Mouse (Mus musculus) liver, embryonic 12.5 days (tissue): ENCODE measurements around the gene Abr. TPM values are rescaled to one million over a fixed set of nuclear protein-coding genes. Genes with fewer than 3 reads are reported as not detected.
A peak's percentile ranks its signal among the peaks of the same experiment; 100 is the strongest.

Experiments
- ATAC-seq: fragments of 200-750 bp; cut with Nextera tagmentation; 2 replicates; pipeline ENCODE4 v1.8.0; 2017; ENCODE audit warnings: moderate number of reproducible peaks, mild to moderate bottlenecking, moderate library complexity
- H3K27ac ChIP-seq: fragments of 300-500 bp; sonication (generic); 2 replicates; pipeline ENCODE4 v1.5.1; 2016; ENCODE audit warnings: mild to moderate bottlenecking
- H3K27me3 ChIP-seq: fragments of 300-500 bp; sonication (generic); replicated peaks from 2 replicates; pipeline ENCODE4 v1.6.1; 2016; ENCODE audit warnings: mild to moderate bottlenecking, moderate library complexity
- H3K36me3 ChIP-seq: fragments of 300-500 bp; sonication (generic); 2 replicates; pipeline ENCODE4 v1.6.1; 2016; ENCODE audit warnings: mild to moderate bottlenecking, moderate library complexity
- H3K4me1 ChIP-seq: fragments of 300-500 bp; sonication (generic); 2 replicates; pipeline ENCODE4 v1.6.1; 2016
- H3K4me2 ChIP-seq: fragments of 300-500 bp; sonication (generic); 2 replicates; pipeline ENCODE4 v1.6.1; 2016; ENCODE audit warnings: mild to moderate bottlenecking, moderate library complexity
- H3K4me3 ChIP-seq: fragments of 300-500 bp; sonication (generic); 2 replicates; pipeline ENCODE4 v1.5.1; 2016; ENCODE audit warnings: mild to moderate bottlenecking, moderate library complexity
- H3K9ac ChIP-seq: fragments of 300-500 bp; sonication (generic); 2 replicates; pipeline ENCODE4 v1.6.1; 2016; ENCODE audit warnings: mild to moderate bottlenecking, moderate library complexity
- H3K9me3 ChIP-seq: fragments of 300-500 bp; sonication (generic); replicated peaks from 2 replicates; pipeline ENCODE4 v1.6.1; 2016; ENCODE audit warnings: mild to moderate bottlenecking, moderate library complexity
- WGBS: fragments of 180-500 bp; shearing (Covaris S2); methylation state at CpG from one replicate; pipeline ENCODE4 v1.1.7; 2016; ENCODE audit not compliant: insufficient replicate concordance; 5-methylcytosine and 5-hydroxymethylcytosine counted together
- polyA plus RNA-seq: library from polyadenylated mRNA; unstranded; fragments of >200 nt; fragmentation: Nextera tagmentation; extraction: Ambion mirVana; gene quantifications from 2 replicates; pipeline ENCODE4 v1.2.1, GENCODE M21; 2016

Gene Abr
- polyA plus RNA-seq, 1 experiment from 2014 or later, result 5.8 TPM

- peaks cover 29% of the 10 kb centered on the region for H3K4me1 ChIP-seq
- peaks cover 35% of the 10 kb centered on the region for H3K27me3 ChIP-seq
- ATAC-seq, result 0 out of 2 replicates have a peak, but pooled peaks have one; percentile 19
- H3K9ac ChIP-seq, result peak overlapping the region; percentile 67
- peak overlapping the region; percentile 61 for H3K4me3 ChIP-seq
- H3K9me3 ChIP-seq, result no peaks in the 10 kb centered on the region
- 23% methylated on average over 19 of the region's 19 CpGs for WGBS
- H3K36me3 ChIP-seq, result no peaks in the 10 kb centered on the region
- H3K4me2 ChIP-seq, result peak overlapping the region; percentile 76
- peak overlapping the region; percentile 68 for H3K27ac ChIP-seq
Observed at GRCm38 (mm10) chr11:76495127-76496028, 126.7 kb downstream of the Abr start.

DNA sequence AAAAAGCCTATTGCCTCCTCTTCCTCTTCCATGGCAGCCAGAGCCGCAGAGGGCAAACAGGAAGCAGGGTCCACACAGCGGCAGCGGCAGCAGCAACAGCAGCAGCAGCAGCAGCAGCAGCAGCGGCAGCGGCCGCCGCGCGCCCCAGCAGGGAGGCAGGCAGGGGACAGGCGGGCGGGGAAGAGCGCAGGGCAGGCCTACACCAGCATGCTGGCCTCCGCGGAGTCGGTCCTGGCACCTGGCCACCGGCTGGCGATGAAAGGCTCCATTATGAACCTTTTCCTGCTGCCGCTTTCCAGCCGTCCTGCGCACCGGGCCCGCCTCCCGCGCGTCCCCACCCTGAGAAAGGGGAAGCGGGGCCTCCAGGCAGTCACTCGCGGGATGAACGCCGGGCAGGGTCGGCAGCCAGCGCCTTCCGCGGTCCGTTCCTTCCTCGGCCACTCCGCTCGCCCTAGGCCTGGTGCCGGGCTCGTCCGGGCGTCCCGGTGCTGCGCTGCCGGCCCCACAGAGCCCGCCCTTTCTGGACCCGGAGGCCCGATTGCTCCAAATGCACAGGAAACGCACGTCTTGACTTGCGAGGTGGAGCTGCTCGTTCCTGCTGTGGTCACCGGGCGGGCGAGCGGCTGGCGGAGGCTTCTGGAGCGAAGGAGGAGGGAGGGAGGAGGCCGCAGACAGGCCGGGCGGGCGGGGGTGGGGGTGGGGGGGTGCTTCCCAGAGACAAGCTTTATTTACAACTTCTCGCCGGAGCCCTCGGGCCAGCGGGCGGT lies 127.6 kb downstream of the Abr start:
- peak overlapping the region; percentile 76 for H3K4me2 ChIP-seq
- ATAC-seq, result peak; percentile 36; the same call in 1 of the 2 replicates
- H3K27ac ChIP-seq, result peak overlapping the region; percentile 68
- peak overlapping the region; percentile 61 for H3K4me3 ChIP-seq
- peak overlapping the region; percentile 67 for H3K9ac ChIP-seq
- H3K9me3 ChIP-seq, result no peaks in the 10 kb centered on the region
- peaks cover 35% of the 10 kb centered on the region for H3K27me3 ChIP-seq
- WGBS, result 0% methylated on average over 59 of the region's 67 CpGs
- H3K36me3 ChIP-seq, result no peaks in the 10 kb centered on the region
- peaks cover 29% of the 10 kb centered on the region for H3K4me1 ChIP-seq

DNA sequence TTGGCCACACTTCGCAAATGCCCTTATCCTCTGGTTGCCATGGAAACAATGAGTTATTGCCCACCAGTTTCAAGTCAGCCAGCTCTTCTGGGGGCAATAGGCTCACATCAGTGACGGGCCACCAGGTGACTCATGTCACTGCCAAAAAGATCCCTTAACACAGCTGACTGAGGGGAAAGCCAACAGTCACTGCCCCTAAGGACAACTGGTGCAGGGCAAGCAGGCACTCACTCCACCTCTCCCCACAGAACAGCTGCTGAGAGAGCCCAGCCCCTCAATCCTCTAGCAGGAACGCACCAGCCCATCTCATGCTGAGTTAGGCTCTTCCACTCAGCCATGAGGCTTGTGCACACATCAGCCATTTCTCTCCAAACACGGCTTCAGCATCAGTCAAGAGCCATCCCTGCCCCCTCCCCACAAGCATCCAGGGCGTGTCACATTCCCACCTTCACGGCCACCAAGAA lies 128.3 kb downstream of the Abr start:
- peaks cover 29% of the 10 kb centered on the region for H3K4me1 ChIP-seq
- H3K4me3 ChIP-seq, result peak overlapping the region; percentile 61
- H3K9me3 ChIP-seq, result no peaks in the 10 kb centered on the region
- ATAC-seq, result no peak
- H3K36me3 ChIP-seq, result no peaks in the 10 kb centered on the region
- H3K4me2 ChIP-seq, result peak overlapping the region; percentile 76
- WGBS, result 17% methylated on average over 6 of the region's 6 CpGs
- peak overlapping the region; percentile 67 for H3K9ac ChIP-seq
- H3K27me3 ChIP-seq, result peaks cover 35% of the 10 kb centered on the region
- peak overlapping the region; percentile 68 for H3K27ac ChIP-seq

DNA sequence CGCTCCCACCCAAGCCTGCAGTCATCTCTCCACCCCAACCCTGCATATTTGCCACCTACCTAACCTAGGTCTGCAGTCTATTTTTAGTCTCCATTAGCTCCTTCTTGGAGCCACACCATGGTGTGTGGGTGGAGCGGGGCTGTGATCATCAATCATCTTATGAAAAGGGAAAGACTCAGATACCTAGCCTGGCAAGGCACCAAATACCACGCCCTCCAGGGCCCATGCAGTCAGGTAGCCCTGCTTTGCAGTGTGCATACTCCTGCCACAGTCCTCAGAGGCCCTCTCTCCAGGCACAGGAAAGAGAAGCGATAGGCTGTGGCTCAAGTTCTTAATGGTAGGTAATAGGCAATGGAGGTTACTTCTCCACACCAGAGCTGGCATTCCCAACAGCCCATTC lies 128.9 kb downstream of the Abr start:
- Histone ChIP-seq H3K9ac (no peak overlapping the region), H3K36me3 (no peaks in the 10 kb centered on the region), H3K27ac (no peak overlapping the region), H3K27me3 (peaks cover 35% of the 10 kb centered on the region), H3K9me3 (no peaks in the 10 kb centered on the region), H3K4me1 (peaks cover 29% of the 10 kb centered on the region), H3K4me2 (peak overlapping the region; percentile 76), H3K4me3 (peak overlapping the region; percentile 61; the same call in 1 of the 2 replicates)
- ATAC-seq, result no peak
- 53% methylated on average over 4 of the region's 4 CpGs for WGBS

DNA sequence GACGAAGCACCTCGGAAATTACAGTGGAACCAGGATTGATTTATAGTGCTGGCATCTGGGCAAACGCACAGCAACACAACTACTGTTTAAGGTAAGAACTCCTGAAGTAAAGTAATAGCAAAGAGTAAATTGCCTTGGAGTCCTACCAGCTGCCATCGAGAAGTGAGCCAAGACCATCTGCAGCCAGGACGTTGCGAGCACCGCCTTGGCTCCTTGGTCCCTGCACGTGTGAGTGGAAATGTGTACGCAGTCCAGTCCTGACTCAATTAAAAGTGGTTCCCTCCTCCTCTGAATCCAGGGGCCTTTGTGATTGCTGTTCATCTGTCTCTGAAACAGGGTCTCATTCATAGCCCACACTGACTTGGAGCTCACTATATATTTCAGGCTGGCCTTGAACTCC lies 130.3 kb downstream of the Abr start:
- H3K4me1 ChIP-seq, result peaks cover 29% of the 10 kb centered on the region
- H3K4me3 ChIP-seq, result no peak overlapping the region
- H3K36me3 ChIP-seq, result no peaks in the 10 kb centered on the region
- peaks cover 35% of the 10 kb centered on the region for H3K27me3 ChIP-seq
- no peak for ATAC-seq
- no peak overlapping the region for H3K9ac ChIP-seq
- no peak overlapping the region for H3K27ac ChIP-seq
- H3K4me2 ChIP-seq, result no peak overlapping the region
- WGBS, result 81% methylated on average over 9 of the region's 9 CpGs
- H3K9me3 ChIP-seq, result no peaks in the 10 kb centered on the region

DNA sequence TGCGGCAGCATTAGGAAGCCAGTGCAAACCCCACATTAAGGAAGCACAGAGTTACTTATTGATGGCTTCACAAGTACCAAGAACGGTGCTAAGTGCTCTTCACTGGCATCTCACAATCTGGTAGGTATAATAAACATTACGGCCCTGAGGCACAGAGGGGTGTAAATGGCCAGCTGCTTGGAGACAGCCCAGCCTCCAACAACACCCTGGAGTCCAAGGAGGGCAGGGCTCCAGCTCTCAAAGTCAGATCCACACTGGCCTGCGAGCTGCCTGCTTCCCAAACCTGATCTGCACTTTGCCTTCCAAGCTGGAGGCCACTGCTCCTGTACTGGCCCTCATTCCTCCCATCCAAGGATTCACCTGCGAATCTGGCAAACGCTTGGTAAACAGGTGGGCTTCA lies 132.7 kb downstream of the Abr start:
- Histone ChIP-seq H3K4me2 (no peak overlapping the region), H3K27me3 (peaks cover 23% of the 10 kb centered on the region), H3K27ac (no peak overlapping the region), H3K36me3 (no peaks in the 10 kb centered on the region), H3K4me3 (no peak overlapping the region), H3K9me3 (no peaks in the 10 kb centered on the region), H3K9ac (no peak overlapping the region), H3K4me1 (peaks cover 17% of the 10 kb centered on the region)
- WGBS, result 67% methylated on average over 6 of the region's 6 CpGs
- no peak for ATAC-seq

GRCm38 (mm10) chr11:76487024-76487423 lies 135.1 kb downstream of the Abr start:
- Histone ChIP-seq H3K9ac (no peak overlapping the region), H3K4me2 (no peak overlapping the region), H3K27me3 (no peaks in the 10 kb centered on the region; the same call in 1 of the 2 replicates), H3K9me3 (no peaks in the 10 kb centered on the region), H3K4me3 (no peak overlapping the region), H3K36me3 (no peaks in the 10 kb centered on the region), H3K27ac (no peak overlapping the region), H3K4me1 (peaks cover 22% of the 10 kb centered on the region)
- no peak for ATAC-seq
- WGBS, result 55% methylated on average over 5 of the region's 5 CpGs

DNA sequence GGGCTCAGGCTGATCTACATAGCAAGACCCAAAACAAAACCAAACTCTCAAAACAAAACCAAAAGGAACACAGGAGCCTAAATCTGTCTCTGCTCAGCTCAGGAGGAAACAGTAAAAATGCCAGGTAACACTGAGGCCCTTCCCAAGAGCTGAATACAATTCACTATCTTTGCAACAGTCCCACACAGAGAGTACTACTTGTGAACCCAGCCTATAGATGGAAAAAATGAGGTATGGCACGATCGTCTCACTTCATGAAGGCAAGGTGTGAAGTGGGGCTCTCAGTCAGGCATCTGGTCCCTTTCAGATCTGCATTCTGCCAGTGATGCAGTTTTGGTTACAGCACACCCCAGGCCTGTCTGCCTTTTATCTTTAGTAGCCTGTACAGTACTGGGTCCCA lies 138.1 kb downstream of the Abr start:
- no peak overlapping the region for H3K4me2 ChIP-seq
- no peak for ATAC-seq
- WGBS, result 74% methylated on average over 2 of the region's 2 CpGs
- peak overlapping the region; percentile 62; the same call in 1 of the 2 replicates for H3K27ac ChIP-seq
- H3K4me1 ChIP-seq, result peaks cover 28% of the 10 kb centered on the region
- H3K9ac ChIP-seq, result no peak overlapping the region
- H3K27me3 ChIP-seq, result no peaks in the 10 kb centered on the region
- H3K9me3 ChIP-seq, result no peaks in the 10 kb centered on the region
- H3K4me3 ChIP-seq, result no peak overlapping the region
- no peaks in the 10 kb centered on the region; the same call in 1 of the 2 replicates for H3K36me3 ChIP-seq

DNA sequence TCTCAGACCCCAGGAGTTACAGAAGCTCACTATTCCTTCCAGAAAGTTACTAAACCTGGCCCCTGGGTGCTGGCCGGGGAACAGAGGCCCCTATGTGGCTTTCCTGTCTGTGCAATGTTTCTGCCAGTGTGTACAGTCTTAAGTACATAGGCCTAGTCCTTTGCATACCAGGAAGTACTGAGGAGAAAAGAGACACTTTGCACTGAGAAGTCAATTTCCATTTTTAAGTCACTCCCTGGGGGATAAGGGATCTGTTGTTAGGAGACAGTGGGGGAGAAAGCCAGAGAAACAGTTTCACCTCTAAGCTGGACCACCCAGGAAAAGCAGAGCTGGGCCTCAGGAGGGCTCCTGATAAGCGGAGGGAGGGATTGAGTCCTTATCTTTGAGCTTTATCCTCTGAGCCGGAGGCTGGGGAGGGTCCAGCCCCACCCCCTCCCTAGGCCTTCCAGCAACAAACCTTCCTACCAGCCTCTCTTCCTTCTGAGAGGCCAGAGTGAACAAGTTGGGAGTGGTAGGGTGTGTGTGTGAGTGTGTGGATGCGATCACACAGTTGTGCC lies 138.9 kb downstream of the Abr start:
- Histone ChIP-seq H3K36me3 (no peaks in the 10 kb centered on the region; the same call in 1 of the 2 replicates), H3K9me3 (no peaks in the 10 kb centered on the region), H3K4me3 (no peak overlapping the region), H3K27me3 (no peaks in the 10 kb centered on the region), H3K27ac (peak overlapping the region; percentile 62), H3K4me2 (peak overlapping the region; percentile 21), H3K4me1 (peaks cover 28% of the 10 kb centered on the region), H3K9ac (no peak overlapping the region)
- WGBS, result 8% methylated on average over 4 of the region's 4 CpGs
- ATAC-seq, result peak; percentile 24; the same call in 1 of the 2 replicates

DNA sequence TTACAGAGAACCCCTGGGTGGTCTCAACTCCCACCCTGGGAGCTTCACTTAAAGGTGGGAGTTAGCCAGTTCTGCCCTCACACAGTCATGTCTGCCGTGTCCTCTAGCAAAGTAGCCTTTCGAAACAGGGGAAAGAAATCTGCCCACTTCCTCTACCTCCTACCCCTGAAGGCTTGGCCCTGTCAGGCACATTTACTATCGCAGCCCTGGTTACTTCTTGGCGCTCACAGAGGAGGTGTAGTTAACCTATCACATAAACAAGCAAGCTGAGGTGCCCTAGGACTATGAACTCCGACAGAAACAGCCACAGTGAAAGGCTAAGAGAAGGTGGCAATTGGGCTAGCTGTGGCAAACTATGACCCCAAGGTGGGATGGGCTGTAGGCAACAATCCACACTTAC lies 139.4 kb downstream of the Abr start:
- WGBS, result 23% methylated on average over 5 of the region's 5 CpGs
- no peak for ATAC-seq
- Histone ChIP-seq H3K9me3 (no peaks in the 10 kb centered on the region), H3K4me3 (no peak overlapping the region), H3K27ac (peak overlapping the region; percentile 62), H3K27me3 (no peaks in the 10 kb centered on the region), H3K4me2 (peak overlapping the region; percentile 21), H3K9ac (no peak overlapping the region), H3K4me1 (peaks cover 28% of the 10 kb centered on the region), H3K36me3 (no peaks in the 10 kb centered on the region; the same call in 1 of the 2 replicates)

DNA sequence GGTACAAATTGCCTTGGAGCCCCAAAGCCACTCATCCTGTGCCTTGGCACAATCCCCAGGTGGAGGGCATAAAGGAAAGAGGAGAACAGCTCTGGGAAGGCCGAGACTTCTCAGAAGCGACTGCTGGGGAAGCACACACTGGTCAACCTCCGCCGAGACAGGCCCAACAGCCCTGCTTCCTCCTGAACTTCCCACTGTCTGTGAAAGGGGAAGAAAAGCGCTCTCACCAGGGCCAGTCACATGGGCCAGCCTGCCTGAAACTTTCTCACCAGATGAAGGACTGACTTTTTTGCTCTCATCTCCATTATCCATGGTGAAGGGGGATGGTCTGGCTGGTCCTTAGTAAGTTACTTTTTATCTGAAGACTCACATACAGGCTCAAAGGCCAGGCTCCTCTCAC lies 139.9 kb downstream of the Abr start:
- no peak for ATAC-seq
- 39% methylated on average over 5 of the region's 5 CpGs for WGBS

More for the DNA sequence above, 139.9 kb downstream of the Abr start:
- no peaks in the 10 kb centered on the region; the same call in 1 of the 2 replicates for H3K36me3 ChIP-seq
- no peaks in the 10 kb centered on the region for H3K27me3 ChIP-seq
- H3K9me3 ChIP-seq, result no peaks in the 10 kb centered on the region
- peaks cover 28% of the 10 kb centered on the region for H3K4me1 ChIP-seq
- H3K27ac ChIP-seq, result peak overlapping the region; percentile 62
- H3K4me3 ChIP-seq, result no peak overlapping the region
- no peak overlapping the region for H3K4me2 ChIP-seq
- H3K9ac ChIP-seq, result no peak overlapping the region
